Mouse (Mus musculus): ENCODE measurements around the gene Chd6.

The Chd6 gene

DNA sequence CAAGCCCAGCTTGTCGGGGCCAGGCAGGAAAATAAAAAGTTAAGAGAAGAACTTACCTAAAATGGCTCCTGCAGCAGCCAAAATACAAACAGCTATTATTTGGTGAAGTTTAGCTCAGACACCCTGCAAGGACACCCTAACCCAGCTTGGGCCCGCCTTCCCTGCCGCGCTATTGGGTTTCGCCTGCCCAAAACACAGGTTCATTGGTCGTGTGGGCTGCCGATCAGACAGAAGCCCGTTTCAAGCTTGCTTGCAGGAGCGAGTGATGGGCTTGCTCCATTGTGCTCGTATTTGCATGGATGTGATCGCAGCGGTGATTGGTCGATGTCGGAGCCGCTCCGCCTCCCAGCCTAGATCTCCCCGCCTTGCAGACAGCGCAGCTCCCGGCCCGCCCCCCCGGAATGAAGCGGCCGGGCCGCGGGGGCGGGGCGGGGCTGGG is at the start of gene Chd6:
Gene Chd6, minus strand, starts transcription at position 143 of the 439 bp plus-strand sequence.
- peak; percentile 100 for DNase-seq (ENCODE audit: low spot score)

DNA sequence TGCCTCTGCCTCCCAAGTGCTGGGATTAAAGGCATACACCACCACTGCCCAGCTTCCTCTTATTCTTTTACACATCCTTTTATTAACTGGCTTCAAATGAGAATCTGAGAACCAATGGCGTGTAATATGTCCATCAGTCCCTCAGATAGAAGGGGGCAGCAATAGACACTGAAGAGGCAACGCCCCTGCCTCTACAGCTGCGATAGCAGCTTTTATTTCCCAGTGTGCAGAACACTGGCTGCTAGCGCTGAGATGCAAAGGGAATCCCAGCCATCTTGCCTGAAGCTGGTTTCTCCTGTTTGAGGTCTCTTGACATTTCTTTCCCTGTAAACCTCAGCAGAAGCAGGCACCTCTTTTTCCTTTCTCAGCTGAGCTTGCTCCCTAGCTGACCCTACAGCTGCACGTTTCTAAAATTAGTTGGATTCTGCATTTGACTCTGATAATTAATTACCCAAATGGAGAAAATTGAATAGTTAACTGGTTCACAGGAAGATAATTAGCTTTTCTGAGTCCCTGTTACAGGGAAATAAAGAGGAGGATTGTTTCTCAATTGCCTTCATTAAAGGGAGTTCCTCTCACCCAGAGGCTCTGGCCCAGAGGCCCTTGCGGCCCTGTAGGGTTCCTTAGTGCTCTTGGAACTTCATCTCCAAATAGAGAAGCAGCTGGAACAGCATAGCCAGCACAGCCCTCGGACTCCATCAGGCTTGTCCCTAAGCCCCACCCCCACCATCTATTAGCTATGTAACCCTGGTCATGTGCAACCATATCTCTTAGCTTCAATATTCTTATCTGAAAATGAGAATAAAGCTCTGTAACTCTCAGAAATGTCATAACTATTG is 41.3 kb upstream of the Chd6 start:
- DNase-seq (ENCODE audit: low spot score), result no peak

DNA sequence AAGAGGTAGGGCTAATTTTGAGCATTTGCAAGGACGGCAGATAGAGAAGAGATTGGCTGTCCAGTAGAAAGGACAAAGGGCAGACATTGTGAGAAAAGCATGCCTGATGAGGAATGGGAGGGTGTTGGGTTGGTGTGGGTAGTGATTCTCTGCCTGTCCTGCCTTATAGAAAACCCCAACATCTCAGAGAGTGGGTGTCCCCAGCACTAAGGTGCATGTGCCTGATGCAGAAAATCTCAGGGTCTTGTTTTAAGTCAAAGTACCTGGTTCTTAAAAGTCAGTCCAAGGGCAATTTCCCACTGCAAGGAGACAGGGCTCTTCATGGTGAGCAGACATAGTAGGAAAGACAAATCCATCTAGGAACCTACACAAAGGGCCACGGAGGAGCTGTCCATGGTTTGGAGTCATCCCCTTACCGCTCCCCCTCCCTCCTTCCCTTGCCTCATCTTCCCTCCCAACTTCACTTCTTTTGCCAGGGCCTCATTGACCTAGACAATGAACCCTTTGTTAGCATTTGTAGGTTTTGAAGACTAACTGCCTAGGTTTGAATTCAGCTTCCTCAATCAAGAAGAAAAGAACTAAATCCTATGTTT is 39.6 kb upstream of the Chd6 start:
- DNase-seq (ENCODE audit: low spot score), result peak; percentile 10

DNA sequence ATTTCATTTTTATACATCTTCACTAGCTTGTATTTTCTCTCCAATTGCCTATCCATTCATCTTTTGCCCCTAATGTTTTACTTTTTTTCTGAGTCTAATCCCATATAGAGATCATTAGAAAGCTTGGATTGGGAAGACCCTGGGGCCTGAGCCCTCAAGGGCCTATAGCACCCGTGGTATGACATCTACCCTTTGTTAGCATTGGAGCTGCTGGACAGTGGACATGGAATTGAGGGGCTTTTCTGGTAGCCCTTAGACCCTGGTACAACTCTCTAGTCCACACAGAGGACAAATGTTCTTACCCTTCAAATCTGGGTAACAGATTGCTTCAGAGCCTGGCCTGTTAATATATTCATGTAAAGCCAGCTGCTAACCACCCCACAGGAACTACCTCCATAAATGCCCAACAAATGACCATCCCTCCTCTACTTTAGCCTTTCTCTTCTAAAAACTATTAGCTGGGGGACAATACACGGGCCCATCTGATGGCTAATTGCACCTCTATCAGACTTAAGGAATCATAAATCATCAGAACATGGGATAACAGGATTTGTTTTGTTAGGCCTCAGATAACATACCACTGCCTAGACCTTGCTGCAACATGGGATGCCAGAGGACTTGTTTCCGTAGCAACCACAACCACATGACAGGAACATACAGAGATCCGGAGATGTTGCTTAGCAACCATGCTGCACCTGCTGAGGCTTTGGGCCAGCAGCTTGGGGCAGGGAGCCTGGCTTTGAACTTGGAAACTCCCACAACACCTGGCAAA is 39.0 kb upstream of the Chd6 start:
- DNase-seq (ENCODE audit: low spot score), result peak; percentile 62

DNA sequence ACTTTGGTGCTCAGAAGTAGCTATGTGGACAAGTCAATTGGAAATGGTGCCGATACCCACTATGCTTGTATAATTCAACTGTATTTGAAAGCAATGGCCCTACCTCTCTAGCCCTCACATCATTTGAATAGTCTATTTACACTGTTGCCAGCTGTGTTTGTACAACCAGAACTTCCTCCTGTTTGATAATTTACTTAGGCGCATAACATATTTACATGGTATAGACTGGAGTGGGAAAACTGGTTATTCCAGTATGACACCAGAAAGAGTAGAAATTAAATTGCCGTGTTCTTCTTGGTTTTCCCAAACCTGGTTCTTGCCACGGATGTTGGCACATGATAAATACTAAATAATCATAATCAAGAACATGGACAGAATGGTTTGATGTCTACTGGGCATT is 35.9 kb upstream of the Chd6 start:
- DNase-seq (ENCODE audit: low spot score), result no peak

DNA sequence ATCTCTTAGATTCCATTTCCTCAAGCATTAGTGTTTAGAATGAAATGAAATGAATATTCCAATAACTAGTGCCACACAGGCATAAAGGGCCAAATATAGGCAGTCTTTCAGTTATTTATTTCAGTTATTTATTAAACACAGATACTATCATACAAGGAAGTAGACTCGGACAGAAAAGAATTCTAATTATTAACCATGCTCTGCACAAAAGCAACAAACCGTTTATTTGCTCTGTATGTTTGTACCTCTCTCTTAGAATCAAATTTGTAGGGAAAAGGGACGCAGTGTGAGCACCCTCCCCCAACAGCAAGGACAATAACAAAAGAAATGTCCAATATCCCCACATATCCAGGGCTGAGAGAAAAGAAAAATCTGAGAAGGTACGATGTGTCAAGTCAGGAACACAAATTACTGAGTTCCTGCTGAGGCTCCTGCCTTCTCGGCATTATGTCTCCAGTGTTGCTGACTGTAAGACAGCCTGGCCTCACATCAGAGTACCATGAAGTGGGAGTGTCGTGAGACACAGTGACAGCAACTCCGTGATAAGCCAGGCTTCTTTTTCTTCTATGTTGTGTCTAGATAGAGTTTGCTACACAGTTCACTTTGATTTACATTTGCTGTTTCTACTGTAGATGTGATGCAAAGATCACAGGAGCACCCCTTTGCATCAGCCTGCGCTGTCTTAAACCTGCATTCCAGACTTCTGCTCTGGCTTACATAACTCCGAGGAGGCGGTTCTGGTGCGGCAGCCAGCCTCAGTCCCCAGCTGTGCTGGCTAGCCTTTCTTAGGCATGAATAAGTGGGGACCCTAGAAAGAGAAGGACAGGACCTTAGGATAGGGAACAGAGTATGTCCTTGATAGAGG is 30.0 kb upstream of the Chd6 start:
- no peak for DNase-seq (ENCODE audit: low spot score)

DNA sequence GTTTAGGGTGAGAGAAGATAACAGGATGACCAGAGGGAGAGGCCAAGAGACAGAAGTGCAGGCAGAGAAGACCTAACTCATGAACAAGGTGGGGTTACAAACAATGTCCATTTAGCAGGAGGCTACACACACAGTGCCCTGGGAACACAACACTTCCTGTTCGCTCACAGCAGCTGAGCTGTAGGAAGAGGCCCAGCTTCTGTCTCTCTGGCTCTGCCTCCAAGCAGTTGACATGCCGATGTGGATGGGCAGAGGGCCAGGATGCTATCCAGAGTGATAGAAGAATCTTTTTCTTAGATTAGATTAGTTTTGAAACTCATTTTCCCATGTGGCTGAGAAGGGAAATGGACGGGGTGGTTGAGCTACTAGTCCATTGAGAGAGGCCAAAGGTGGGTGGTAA is 28.1 kb upstream of the Chd6 start:
- no peak for DNase-seq (ENCODE audit: low spot score)

DNA sequence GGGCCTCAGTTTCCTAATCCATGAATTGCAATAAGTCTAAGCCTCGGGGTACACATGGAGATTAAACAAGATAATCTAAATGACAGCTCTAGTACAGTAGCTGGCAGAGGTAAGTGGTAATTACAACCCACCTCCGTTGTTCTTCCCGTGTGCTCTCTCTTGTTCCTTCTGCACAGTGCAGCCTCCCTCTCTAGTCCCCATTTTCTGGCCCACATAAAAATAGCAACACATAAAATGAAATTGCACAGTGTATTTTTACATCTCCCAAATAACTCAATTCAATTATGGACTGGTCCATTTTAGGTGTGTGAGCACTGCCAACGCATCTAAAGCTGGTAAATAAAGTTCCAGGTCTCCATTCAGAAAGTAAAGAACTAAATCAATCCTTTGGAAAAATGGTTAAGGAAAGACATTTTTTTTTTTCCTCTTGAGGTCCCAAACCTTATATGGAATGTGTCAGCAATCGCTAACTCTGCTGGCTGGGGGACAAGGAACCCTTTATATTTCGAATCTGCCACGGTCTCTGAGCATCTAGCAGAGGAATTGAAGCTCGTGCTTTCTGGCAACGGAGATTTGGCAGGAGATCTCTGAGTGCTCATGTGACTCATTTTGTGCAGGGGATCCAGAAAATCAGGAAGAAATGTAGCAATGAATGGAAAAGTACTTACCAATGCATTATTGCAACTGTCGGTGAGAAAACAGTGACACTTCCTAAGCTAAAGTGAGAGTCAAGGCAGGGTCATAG is 19.7 kb upstream of the Chd6 start:
- no peak for DNase-seq (ENCODE audit: low spot score)

DNA sequence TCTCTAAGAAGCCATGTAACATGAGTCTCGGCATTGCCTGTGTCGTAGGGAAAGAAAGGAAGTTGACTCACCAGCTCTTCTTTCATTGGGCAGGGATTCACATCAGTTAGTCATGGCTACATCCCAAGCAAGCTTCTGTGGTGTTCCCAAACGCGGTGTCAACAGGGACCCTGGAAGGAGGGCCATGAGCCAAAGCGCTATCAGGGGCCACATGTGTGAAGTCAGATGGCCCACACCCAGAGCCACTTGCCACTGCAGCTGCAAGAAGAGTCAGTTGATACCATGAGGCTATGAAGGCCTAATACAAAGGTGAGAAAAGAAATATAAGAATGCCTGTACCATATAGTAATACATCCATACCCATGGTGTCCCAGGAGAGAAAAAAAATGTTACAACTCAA is 3.1 kb upstream of the Chd6 start:
- DNase-seq (ENCODE audit: low spot score), result no peak

DNA sequence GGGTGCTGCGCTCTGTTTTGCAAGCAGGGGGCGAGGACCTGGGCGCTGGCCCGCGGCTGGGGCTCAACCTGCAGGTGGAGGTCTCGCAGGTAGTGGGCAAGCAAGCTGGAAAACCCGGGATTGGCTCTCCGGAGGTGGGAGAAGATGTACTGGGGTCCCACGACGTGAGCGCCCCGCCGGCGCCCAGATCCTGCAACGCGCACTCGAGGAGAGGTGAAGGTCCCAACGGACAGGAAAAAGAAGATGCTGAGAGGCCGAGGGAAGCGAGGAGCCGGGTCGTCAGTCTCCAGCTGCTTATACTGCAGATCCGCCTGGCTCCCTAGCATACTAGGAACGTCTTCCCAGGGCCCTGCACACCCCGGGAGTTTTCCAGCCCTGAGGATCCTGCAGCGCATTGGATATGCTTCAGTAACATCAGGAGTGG is 535 bp upstream of the Chd6 start:
- DNase-seq (ENCODE audit: low spot score), result no peak

DNA sequence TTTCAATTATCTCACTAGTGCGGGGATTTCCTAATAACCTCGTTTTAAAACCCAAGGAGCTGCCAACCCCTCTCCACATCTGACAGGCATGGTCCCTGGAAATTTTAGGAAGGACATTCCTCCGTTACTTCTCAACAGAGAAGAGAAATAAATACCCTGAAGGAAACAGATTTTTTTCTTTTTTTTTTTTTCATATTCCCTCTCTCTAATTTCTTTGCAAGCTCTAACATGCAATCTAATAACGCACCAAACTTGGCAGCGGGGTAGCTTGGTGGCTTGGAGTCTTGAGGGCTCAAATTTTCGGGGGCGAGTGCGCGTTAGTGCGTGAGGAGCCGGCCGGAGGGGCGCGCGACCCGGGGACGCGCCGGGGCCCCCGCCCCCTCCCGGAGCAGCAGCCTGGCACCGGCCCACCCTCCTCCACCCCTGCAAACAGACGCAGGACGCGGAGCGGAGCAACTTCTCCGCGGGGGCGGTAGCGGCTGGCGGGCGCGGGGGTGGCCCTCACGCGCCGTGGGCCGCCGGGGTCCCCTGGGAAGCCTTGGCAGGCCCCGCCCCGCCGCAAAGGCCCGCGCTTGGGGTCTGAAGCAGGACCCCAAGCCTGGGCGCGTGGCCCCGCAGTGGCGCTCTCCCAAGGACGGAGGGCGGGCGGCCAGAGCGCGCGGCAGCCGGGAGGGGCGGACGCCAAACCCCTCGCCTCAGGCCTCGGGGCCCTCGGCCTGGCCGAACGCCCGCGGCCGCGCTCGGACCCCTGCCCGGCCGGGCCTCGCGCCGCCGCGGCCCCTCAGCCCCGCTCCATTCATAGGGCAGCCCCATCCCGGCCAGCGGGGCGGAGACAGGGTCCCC is 569 bp downstream of the Chd6 start:
- peak; percentile 39 for DNase-seq (ENCODE audit: low spot score)

DNA sequence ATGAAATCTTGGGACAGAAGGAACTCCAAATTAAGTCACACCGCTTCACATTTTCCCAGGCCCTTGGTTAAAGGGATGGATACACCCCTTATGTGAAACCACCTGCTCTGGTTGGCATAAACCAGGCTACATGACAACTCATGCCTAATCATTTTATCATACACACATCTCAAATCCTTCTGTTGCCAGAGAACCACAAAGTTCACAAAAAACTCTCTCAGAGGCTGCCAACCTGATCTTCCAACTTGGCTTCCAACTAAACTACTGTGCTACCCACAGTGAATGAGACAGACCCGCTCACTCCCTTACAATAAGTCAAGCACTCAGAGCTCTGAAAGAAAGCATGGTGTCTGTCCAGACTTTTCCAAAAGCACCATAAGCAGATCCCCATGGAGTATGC is 1.6 kb downstream of the Chd6 start:
- no peak for DNase-seq (ENCODE audit: low spot score)

DNA sequence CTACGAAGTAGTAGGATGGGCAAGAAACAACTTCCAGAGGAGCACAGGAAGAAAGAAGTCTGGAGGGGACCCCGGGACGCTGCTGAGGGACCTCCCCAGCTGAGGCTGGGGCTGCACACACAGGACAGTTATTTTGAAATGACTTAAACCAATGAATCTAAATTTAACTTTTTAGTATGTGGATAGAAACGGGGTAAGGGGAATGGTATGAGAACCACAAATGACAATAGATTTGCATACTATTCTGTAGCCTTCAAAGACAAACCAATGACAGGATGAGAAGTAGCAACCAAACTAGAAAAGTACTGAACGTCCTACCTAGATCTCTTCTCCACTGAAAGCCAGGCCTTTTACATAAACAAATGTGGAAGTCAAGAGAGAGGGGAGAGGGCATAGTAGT is 5.1 kb downstream of the Chd6 start:
- no peak for DNase-seq (ENCODE audit: low spot score)

DNA sequence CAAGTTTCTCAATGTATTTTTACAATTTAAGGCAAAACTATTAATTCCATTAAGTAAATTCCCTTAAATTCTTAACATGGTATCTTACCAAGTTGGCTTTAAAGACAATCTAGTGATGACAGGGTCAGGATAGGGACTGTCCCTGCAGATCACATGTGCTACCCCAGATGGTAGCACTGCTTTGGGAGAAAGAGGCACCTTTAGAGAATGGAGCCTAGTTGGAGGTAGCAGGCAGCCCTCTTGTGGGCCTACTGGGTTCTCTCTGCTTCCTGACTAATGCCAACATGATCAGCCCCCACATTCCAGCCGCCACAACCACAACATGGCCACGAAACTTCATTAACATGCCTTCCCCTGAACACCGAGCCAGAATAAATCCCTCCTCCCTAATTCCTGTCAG is 6.8 kb downstream of the Chd6 start:
- no peak for DNase-seq (ENCODE audit: low spot score)

DNA sequence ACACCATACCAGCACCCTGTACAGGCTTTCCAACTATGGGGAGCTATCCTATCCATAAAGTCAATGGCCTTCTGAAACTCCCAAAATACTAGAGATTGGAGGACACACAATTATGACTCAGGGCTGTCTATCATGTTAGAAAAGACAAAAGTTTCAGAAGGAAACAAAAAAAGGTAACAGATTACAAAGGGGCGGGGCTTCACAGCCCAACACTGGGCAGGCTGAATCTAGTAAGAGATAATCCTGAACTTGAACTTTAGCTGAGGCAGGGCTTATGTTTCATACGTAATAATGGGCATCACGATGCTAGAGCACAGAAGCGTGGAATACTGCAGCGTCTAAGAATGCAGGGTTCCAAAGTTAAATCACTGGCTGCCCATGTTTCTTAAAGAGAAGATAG is 11.1 kb downstream of the Chd6 start:
- DNase-seq (ENCODE audit: low spot score), result no peak

DNA sequence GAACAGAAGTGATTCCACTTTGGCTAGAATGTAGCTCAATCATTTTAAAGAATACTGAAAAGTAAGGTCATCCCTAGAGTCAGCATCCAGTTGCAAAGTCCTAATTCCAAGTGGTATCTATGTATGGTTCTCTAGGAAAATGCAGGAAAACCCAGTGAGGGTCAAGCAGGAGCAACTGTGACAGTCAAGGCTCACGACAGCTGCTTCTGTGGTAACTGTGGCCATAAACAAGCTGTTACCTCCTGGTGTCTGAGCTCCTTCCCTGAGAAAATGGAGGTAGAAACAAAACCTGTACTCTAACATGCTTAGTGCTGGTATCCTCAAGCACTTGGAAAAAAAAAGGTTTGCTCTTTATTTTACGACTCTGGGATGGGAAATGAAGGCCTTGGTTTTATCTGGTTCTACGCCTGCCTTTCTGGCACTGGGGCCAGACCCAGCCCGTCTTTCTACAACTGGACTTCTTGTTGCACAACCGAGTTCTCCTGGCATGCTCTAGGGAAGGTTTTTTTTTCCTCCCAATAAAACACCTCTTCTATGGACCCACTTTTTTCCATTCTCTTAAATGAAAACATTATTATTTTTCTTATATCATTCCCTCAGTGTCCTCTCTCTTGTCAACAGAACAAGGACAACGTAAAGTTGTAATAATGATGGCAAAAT is 18.0 kb downstream of the Chd6 start:
- no peak for DNase-seq (ENCODE audit: low spot score)

DNA sequence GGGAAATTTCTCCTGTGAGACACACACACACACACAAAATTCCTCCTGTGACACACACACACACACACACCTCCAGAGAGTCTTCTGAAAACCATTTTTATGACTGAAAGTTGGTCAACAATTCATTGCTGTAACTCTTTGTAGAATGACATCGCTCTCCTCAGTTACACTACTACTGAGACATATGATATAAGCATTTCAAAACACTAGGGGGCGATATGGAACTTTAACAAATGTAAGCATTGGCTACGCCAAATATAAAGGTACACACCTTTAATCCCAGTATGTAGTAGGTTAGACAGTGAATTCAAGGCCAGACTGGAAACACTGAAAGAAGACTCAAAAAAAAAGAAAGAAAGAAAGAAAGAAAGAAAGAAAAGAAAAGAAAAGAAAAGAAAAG is 18.7 kb downstream of the Chd6 start:
- DNase-seq (ENCODE audit: low spot score), result peak; percentile 46

DNA sequence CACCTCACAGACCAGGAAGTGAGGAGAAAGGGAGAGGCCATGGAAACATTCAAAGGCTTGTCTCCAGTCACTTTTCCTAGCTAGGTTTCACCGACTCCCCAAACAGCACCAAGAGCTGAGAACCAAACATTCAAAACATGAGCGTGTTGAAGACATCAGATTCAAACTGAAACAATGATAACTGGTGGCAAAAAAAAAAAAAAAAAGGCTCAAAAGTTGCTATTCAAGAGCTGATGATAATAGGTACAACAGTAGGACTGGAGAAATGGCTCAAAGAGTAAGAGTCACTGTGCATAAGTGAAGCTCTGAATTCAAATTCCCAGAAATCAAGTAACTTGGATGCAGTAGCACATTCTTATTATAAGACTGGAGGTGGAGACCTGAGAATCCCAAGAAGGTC is 30.3 kb downstream of the Chd6 start:
- DNase-seq (ENCODE audit: low spot score), result no peak

DNA sequence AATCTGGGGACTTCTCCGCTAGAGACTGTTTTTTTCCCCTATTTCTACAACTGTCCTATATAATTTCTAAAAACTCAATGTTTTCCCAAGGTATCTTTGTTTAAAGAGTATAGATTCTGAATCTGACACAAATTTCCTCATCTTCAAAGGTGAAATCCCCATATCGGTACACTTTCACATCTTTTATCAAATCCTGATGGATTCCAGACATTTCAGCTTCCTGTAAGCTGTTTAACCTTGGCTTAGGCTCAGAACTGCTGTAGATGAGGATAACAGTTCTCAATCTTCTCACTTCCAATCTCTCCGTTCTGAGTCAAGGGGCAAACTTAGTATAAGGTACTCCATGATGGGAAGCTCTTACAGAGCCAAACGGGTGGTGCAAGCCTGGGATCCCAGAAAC is 32.6 kb downstream of the Chd6 start:
- no peak for DNase-seq (ENCODE audit: low spot score)

DNA sequence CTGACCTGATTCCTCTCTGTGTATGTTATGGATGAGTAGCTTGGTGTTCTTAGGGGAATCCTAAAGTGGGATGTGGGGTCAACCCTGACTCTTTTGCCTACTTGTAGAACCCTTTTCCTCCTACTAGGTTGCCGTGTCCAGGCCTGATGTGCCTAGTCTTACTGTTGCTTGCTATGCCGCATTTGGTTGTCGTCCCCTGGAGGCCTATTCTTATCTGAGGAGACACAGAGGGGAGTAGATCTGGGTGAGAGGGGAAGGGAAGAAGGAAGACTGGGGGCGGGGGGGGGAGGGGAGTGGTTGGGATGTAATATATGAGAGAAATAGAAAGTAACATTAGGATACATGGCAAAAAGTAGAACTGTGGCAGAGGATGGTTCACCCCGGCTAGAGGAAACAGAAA is 33.3 kb downstream of the Chd6 start:
- DNase-seq (ENCODE audit: low spot score), result no peak
